Mouse (Mus musculus) lung, postnatal 4 days (tissue): ENCODE results near the gene Nlrp10.

Source experiments
- DNase-seq, 2 experiments: peaks; one replicate each; pipeline ENCODE4 v3.0.0; 2021

The Nlrp10 gene

DNA sequence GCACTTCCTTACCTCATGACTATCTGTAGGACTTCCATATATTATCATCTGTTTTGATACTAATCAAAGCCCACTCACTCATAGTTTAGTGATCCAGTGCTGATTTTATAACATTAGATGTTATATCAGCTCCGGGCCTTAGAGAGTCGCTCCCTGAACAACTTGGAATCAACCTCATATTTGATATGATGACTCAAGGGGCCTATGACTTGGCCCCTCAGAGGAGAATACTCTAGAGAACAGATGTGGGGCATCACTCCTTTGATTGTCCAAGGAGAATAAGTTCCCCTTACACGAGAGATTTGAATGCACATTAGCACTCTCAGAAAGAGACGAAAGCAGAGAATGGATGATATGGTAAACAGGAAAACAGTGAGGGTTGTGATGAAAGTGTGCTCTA, 45.1 kb downstream of the Nlrp10 start, which contains the start of gene Olfr518:
TSS of gene Olfr518 (minus strand) at position 101 of the 400 bp plus-strand sequence.
- DNase-seq, result no peak

DNA sequence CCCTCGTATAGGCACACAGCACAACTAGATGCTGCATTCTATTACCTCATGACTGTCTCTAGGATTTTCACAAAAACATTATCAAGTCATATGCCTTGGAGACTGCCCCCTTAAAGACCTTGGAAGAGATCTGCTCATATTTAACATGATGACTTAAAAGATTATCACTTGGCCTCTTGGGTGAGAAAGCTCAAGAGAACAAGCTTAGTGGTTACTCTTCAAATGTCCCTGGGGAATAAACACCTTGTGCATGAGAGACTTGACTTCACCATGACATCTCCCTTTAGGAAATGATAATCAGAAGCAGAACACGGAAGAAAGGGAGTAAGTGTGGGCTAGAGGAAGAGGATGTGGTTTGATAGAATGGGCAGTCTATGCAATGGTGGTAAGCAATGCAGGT, 57.7 kb downstream of the Nlrp10 start, which contains the start of gene Olfr517:
TSS of gene Olfr517 (minus strand) at position 101 of the 400 bp plus-strand sequence.
- no peak for DNase-seq
